Mouse (Mus musculus): ENCODE results near the gene Man2b2. TPM values are rescaled to one million over a fixed set of nuclear protein-coding genes. Genes with fewer than 3 reads are reported as not detected.

Man2b2 gene
- polyA plus RNA-seq, 1 experiment from 2014 or later, result 12.9 TPM

DNA sequence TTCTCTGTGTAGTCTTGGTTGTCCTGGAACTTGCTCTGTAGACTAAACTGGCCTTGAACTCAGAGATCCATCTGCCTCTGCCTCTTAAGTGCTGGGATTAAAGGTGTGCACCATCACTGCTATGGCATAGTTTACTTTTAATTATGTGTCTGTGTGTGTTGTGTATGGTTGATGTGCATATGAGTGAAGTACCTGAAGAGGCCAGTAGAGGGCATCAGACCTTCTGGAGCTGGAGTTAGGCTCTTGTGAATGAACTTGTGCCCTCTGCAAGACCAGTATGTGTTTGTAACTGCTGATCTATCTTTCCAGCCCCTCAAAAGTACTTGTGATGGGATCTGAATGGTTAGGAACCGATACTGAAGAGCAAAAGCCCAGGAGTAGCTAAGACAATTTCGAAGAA lies 30.6 kb upstream of the Man2b2 start:
- WGBS, result 91% methylated on average over 2 of the region's 2 CpGs
- Histone ChIP-seq H3K4me1 (no peaks in the 10 kb centered on the region), H3K9ac (no peak overlapping the region), H3K36me3 (no peaks in the 10 kb centered on the region), H3K27ac (no peak overlapping the region), H3K4me2 (no peak overlapping the region), H3K27me3 (peaks cover 47% of the 10 kb centered on the region), H3K9me3 (replicated peaks) (no peaks in the 10 kb centered on the region), H3K4me3 (replicated peaks) (no peak overlapping the region)
- no peak for ATAC-seq (replicated peaks; ENCODE audit: low FRiP score)

GRCm38 (mm10) chr5:36857546-36857945 lies 27.1 kb upstream of the Man2b2 start:
- no peak overlapping the region for H3K27ac ChIP-seq
- H3K4me1 ChIP-seq, result no peaks in the 10 kb centered on the region
- no peak overlapping the region for H3K9ac ChIP-seq
- no peak overlapping the region for H3K4me2 ChIP-seq
- H3K9me3 ChIP-seq (replicated peaks), result no peaks in the 10 kb centered on the region
- H3K4me3 ChIP-seq (replicated peaks), result no peak overlapping the region
- ATAC-seq (replicated peaks; ENCODE audit: low FRiP score), result no peak
- no peaks in the 10 kb centered on the region for H3K36me3 ChIP-seq
- H3K27me3 ChIP-seq, result peaks cover 23% of the 10 kb centered on the region
- WGBS, result 69% methylated on average over 5 of the region's 5 CpGs

DNA sequence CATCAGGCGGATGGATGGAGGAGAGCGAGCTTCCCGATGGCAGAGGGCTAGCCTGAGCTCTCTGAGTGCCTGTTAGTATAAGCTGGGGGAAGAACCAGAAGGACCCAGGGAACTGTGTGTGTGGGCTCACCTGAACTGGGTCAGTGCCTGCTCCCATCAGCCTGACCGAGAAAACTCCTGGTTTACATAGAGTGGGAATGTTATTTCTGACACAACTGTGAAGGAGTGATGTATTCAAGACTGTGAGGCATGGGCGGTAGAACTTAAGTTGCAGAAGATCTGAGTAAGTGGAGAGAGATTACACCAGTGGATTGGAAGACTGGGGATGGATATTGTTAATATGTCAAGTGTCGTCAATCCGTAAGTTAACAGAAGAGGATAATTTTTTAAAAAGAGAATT lies 26.1 kb upstream of the Man2b2 start:
- WGBS, result 93% methylated on average over 7 of the region's 7 CpGs
- no peaks in the 10 kb centered on the region for H3K36me3 ChIP-seq
- peaks cover 23% of the 10 kb centered on the region for H3K27me3 ChIP-seq
- no peak overlapping the region for H3K4me2 ChIP-seq
- H3K9ac ChIP-seq, result no peak overlapping the region
- H3K4me1 ChIP-seq, result no peaks in the 10 kb centered on the region
- H3K9me3 ChIP-seq (replicated peaks), result no peaks in the 10 kb centered on the region
- no peak overlapping the region for H3K27ac ChIP-seq
- no peak for ATAC-seq (replicated peaks; ENCODE audit: low FRiP score)
- H3K4me3 ChIP-seq (replicated peaks), result no peak overlapping the region

DNA sequence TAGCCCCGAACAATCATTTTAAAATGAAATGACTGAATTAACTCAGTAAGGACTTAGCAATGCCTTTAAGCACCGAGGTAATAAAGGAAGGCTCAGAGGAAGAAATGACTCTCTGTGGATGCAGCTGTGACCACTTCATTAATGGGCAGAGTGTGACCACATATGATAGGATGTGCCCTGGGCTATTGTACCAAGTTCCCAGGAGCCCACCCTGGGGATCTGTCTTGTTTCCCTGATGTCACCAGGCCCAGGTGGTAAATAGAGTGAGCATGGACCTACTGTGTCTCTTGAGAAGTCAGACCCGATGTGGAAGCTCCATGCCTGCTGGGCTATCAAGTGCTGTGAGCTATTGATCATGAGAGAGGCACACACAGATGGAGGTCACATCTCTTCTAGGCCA lies 24.7 kb upstream of the Man2b2 start:
- H3K4me2 ChIP-seq, result no peak overlapping the region

GRCm38 (mm10) chr5:36851572-36851971 lies 21.1 kb upstream of the Man2b2 start:
- no peaks in the 10 kb centered on the region for H3K4me1 ChIP-seq
- H3K9ac ChIP-seq, result no peak overlapping the region
- no peak for ATAC-seq (replicated peaks; ENCODE audit: low FRiP score)
- WGBS, result 40% methylated on average over 4 of the region's 4 CpGs
- no peak overlapping the region for H3K4me3 ChIP-seq (replicated peaks)
- no peaks in the 10 kb centered on the region for H3K36me3 ChIP-seq
- H3K4me2 ChIP-seq, result no peak overlapping the region
- peaks cover 20% of the 10 kb centered on the region; the same call in 1 of the 2 replicates for H3K27me3 ChIP-seq
- no peak overlapping the region for H3K27ac ChIP-seq
- H3K9me3 ChIP-seq (replicated peaks), result no peaks in the 10 kb centered on the region

More for the DNA sequence above, 24.7 kb upstream of the Man2b2 start:
- Histone ChIP-seq H3K4me3 (replicated peaks) (no peak overlapping the region), H3K9ac (no peak overlapping the region), H3K27ac (no peak overlapping the region), H3K36me3 (no peaks in the 10 kb centered on the region), H3K4me1 (no peaks in the 10 kb centered on the region), H3K9me3 (replicated peaks) (no peaks in the 10 kb centered on the region), H3K27me3 (peaks cover 23% of the 10 kb centered on the region)
- ATAC-seq (replicated peaks; ENCODE audit: low FRiP score), result no peak
- 79% methylated on average over 3 of the region's 3 CpGs for WGBS

- no peaks in the 10 kb centered on the region for H3K4me1 ChIP-seq
- no peak overlapping the region for H3K9ac ChIP-seq
- 0 out of 2 replicates have a peak, but pooled peaks cover 8% of the 10 kb centered on the region for H3K27me3 ChIP-seq
- H3K4me3 ChIP-seq (replicated peaks), result no peak overlapping the region
- 48% methylated on average over 10 of the region's 10 CpGs for WGBS
- no peak overlapping the region for H3K27ac ChIP-seq
- no peak overlapping the region for H3K4me2 ChIP-seq
- H3K36me3 ChIP-seq, result no peaks in the 10 kb centered on the region
- no peak for ATAC-seq (replicated peaks; ENCODE audit: low FRiP score)
- H3K9me3 ChIP-seq (replicated peaks), result no peaks in the 10 kb centered on the region
Observed at GRCm38 (mm10) chr5:36844490-36844889, 14.0 kb upstream of the Man2b2 start.

DNA sequence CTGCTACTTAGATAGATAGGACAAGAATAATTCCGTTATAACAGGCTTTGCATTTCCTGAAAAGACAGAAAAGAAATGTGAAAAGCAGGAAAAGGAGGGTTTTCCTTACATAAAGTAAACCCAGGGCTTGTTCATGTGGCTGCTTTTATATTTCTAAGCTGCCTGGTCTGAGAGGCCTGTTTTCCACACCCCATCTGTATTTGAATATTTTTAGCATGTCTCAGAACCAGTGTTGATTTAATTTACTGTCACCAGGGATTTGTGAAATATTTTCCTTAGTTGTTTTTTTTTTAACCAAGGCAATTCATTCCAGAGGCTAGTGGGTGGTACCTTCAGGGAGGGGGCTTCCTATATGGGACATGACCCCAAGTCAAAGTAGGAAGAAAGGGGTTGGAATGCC lies 11.2 kb upstream of the Man2b2 start:
- Histone ChIP-seq H3K27me3 (no peaks in the 10 kb centered on the region), H3K27ac (no peak overlapping the region), H3K4me2 (no peak overlapping the region), H3K4me1 (no peaks in the 10 kb centered on the region), H3K36me3 (no peaks in the 10 kb centered on the region), H3K9me3 (replicated peaks) (no peaks in the 10 kb centered on the region), H3K4me3 (replicated peaks) (no peak overlapping the region), H3K9ac (no peak overlapping the region)
- no peak for ATAC-seq (replicated peaks; ENCODE audit: low FRiP score)
- WGBS, result 36% methylated on average over 1 of the region's 1 CpGs

DNA sequence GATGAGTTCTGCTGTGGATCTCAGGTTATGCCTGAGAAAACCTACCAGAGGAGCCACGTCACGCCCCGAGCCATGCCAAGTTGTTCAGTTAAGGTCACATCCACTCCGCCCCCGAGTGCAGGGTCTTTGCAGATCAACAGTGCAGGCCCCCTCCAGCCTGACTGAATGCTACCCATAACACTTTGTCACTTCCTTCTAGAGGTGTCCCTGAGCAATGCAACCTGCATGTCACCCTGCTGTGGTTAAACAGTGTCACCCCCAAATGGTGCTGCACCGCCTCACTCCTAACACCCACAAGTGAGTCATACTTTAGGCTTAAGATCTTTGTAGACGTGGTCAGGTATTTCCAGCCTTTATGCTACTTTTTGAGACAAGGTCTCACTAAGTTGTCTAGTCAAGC lies 9.6 kb upstream of the Man2b2 start:
- no peak overlapping the region for H3K27ac ChIP-seq
- no peaks in the 10 kb centered on the region for H3K27me3 ChIP-seq
- H3K9ac ChIP-seq, result no peak overlapping the region
- H3K4me3 ChIP-seq (replicated peaks), result no peak overlapping the region
- H3K4me1 ChIP-seq, result no peaks in the 10 kb centered on the region
- 78% methylated on average over 7 of the region's 7 CpGs for WGBS
- no peak for ATAC-seq (replicated peaks; ENCODE audit: low FRiP score)
- no peak overlapping the region for H3K4me2 ChIP-seq
- no peaks in the 10 kb centered on the region for H3K9me3 ChIP-seq (replicated peaks)
- H3K36me3 ChIP-seq, result no peaks in the 10 kb centered on the region

DNA sequence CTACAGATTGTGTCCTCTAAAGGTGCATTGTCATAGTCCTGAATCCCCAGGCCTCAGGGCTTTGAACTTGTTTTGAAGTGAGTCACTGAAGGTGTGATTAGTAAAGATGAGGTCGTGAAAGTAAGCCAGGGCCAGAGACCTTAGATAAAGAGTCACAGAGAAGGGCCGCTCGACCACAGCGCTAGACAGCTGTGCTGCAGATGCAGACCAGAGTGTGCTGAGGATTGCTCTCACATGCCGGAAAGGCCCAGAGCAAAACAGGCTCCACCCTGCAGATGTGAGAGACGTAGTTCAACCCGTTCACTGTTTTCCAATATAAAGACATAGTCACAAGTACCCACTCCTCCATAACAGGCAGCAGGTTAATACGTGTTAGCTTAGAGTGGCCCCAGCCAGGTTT lies 9.1 kb upstream of the Man2b2 start:
- H3K9ac ChIP-seq, result no peak overlapping the region
- no peaks in the 10 kb centered on the region for H3K27me3 ChIP-seq
- WGBS, result 70% methylated on average over 8 of the region's 8 CpGs
- no peak overlapping the region for H3K4me3 ChIP-seq (replicated peaks)
- no peak for ATAC-seq (replicated peaks; ENCODE audit: low FRiP score)
- H3K4me2 ChIP-seq, result no peak overlapping the region
- H3K9me3 ChIP-seq (replicated peaks), result no peaks in the 10 kb centered on the region
- no peak overlapping the region for H3K27ac ChIP-seq
- no peaks in the 10 kb centered on the region for H3K4me1 ChIP-seq
- no peaks in the 10 kb centered on the region for H3K36me3 ChIP-seq

DNA sequence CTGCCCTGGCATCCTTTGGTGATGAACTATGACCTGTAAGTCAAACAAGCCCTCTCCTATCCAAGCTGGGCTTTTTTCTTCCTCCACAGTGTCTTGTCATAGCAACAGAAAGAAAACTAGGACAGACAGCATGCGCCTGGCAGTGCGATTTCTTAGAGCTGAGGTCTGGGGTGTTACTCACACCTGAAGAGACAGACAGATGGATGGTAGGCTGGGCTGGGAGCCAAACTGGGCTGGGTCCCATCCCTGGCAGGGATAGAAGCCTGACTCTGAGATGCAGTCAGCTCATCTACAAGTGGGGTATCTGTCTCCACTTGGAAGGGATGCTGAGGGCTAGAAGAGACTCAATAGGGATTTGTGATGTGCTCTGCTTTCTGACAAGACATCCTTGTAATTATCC lies 8.6 kb upstream of the Man2b2 start:
- no peak for ATAC-seq (replicated peaks; ENCODE audit: low FRiP score)
- no peaks in the 10 kb centered on the region for H3K27me3 ChIP-seq
- H3K4me3 ChIP-seq (replicated peaks), result no peak overlapping the region
- H3K4me1 ChIP-seq, result no peaks in the 10 kb centered on the region
- H3K9ac ChIP-seq, result no peak overlapping the region
- no peaks in the 10 kb centered on the region for H3K9me3 ChIP-seq (replicated peaks)
- H3K4me2 ChIP-seq, result no peak overlapping the region
- no peak overlapping the region for H3K27ac ChIP-seq
- WGBS, result 89% methylated on average over 2 of the region's 2 CpGs
- H3K36me3 ChIP-seq, result no peaks in the 10 kb centered on the region

- ATAC-seq (replicated peaks; ENCODE audit: low FRiP score), result no peak
- Histone ChIP-seq H3K4me3 (replicated peaks) (no peak overlapping the region), H3K27me3 (peaks cover 9% of the 10 kb centered on the region; the same call in 1 of the 2 replicates), H3K4me2 (no peak overlapping the region), H3K27ac (no peak overlapping the region), H3K4me1 (peaks cover 2% of the 10 kb centered on the region), H3K36me3 (no peaks in the 10 kb centered on the region), H3K9ac (no peak overlapping the region), H3K9me3 (replicated peaks) (no peaks in the 10 kb centered on the region)
- WGBS, result 1% methylated on average over 6 of the region's 6 CpGs
Observed at GRCm38 (mm10) chr5:36835933-36836332, 5.5 kb upstream of the Man2b2 start.

- no peaks in the 10 kb centered on the region for H3K9me3 ChIP-seq (replicated peaks)
- peaks cover 9% of the 10 kb centered on the region; the same call in 1 of the 2 replicates for H3K27me3 ChIP-seq
- H3K36me3 ChIP-seq, result no peaks in the 10 kb centered on the region
- H3K9ac ChIP-seq, result no peak overlapping the region
- 66% methylated on average over 7 of the region's 7 CpGs for WGBS
- H3K4me1 ChIP-seq, result peaks cover 13% of the 10 kb centered on the region
- H3K4me2 ChIP-seq, result peak overlapping the region; percentile 70; the same call in 1 of the 2 replicates
- no peak for ATAC-seq (replicated peaks; ENCODE audit: low FRiP score)
- no peak overlapping the region for H3K4me3 ChIP-seq (replicated peaks)
- no peak overlapping the region for H3K27ac ChIP-seq
Observed at GRCm38 (mm10) chr5:36831272-36831671, 819 bp upstream of the Man2b2 start.

- H3K27me3 ChIP-seq, result peaks cover 9% of the 10 kb centered on the region; the same call in 1 of the 2 replicates
- H3K4me3 ChIP-seq (replicated peaks), result no peak overlapping the region
- no peak for ATAC-seq (replicated peaks; ENCODE audit: low FRiP score)
- no peaks in the 10 kb centered on the region for H3K9me3 ChIP-seq (replicated peaks)
- no peak overlapping the region for H3K9ac ChIP-seq
- peaks cover 13% of the 10 kb centered on the region for H3K4me1 ChIP-seq
- WGBS, result 81% methylated on average over 4 of the region's 4 CpGs
- 0 out of 2 replicates have a peak, but pooled peaks cover 6% of the 10 kb centered on the region for H3K36me3 ChIP-seq
- no peak overlapping the region for H3K4me2 ChIP-seq
- no peak overlapping the region for H3K27ac ChIP-seq
Observed at GRCm38 (mm10) chr5:36829098-36829497, 1.4 kb downstream of the Man2b2 start.

All from kidney, embryonic 15.5 days (tissue).